Mouse (Mus musculus) midbrain, postnatal 0 days (tissue): ENCODE measurements around the gene Derl3. TPM values are rescaled to one million over a fixed set of nuclear protein-coding genes. Genes with fewer than 3 reads are reported as not detected.
A peak's percentile ranks its signal among the peaks of the same experiment; 100 is the strongest.

Experiments
- ATAC-seq: fragments of 200-750 bp; cut with Nextera tagmentation; 2 replicates; pipeline ENCODE4 v1.8.0; 2017; ENCODE audit warnings: moderate number of reproducible peaks, mild to moderate bottlenecking, moderate TSS enrichment, moderate library complexity; ENCODE audit not compliant: low FRiP score
- DNase-seq: peaks from one replicate; pipeline ENCODE4 v3.0.0-alpha.2; 2015; ENCODE audit warnings: low spot score
- H3K27ac ChIP-seq: fragments of 300-500 bp; sonication (generic); 2 replicates; pipeline ENCODE4 v1.5.1; 2014; ENCODE audit warnings: low read depth, mild to moderate bottlenecking, low read length, mixed read lengths
- H3K27me3 ChIP-seq: fragments of 300-500 bp; sonication (generic); 2 replicates; pipeline ENCODE4 v1.6.1; 2014; ENCODE audit warnings: low read length, control low read depth, mixed read lengths; ENCODE audit not compliant: insufficient read depth
- H3K36me3 ChIP-seq: fragments of 300-500 bp; sonication (generic); 2 replicates; pipeline ENCODE4 v1.6.1; 2014; ENCODE audit warnings: low read length, control low read depth, mixed read lengths; ENCODE audit not compliant: insufficient read depth
- H3K4me1 ChIP-seq: fragments of 300-500 bp; sonication (generic); 2 replicates; pipeline ENCODE4 v1.6.1; 2014; ENCODE audit warnings: mild to moderate bottlenecking, control low read depth, antibody characterized with exemption, low read length, mixed read lengths; ENCODE audit not compliant: insufficient read depth
- H3K4me2 ChIP-seq: fragments of 300-500 bp; sonication (generic); 2 replicates; pipeline ENCODE4 v1.6.1; 2014; ENCODE audit warnings: low read depth, mild to moderate bottlenecking, low read length, mixed read lengths; ENCODE audit not compliant: poor library complexity, severe bottlenecking
- H3K4me3 ChIP-seq: fragments of 300-500 bp; sonication (generic); 2 replicates; pipeline ENCODE4 v1.5.1; 2014; ENCODE audit warnings: low read depth, mild to moderate bottlenecking, low read length, moderate library complexity
- H3K9ac ChIP-seq: fragments of 300-500 bp; sonication (generic); replicated peaks from 2 replicates; pipeline ENCODE4 v1.6.1; 2014; ENCODE audit warnings: mild to moderate bottlenecking, low read length, moderate library complexity, mixed read lengths; ENCODE audit not compliant: poor library complexity, severe bottlenecking
- H3K9me3 ChIP-seq: fragments of 300-500 bp; sonication (generic); 2 replicates; pipeline ENCODE4 v1.6.1; 2016; ENCODE audit warnings: low read length, control low read depth
- CTCF ChIP-seq: IDR thresholded peaks from 2 replicates; pipeline ENCODE4 v1.5.1; 2016; ENCODE audit warnings: antibody characterized with exemption, mild to moderate bottlenecking
- WGBS: fragments of 180-500 bp; shearing (Covaris S2); extraction: QIAGEN DNeasy Blood & Tissue Kit; methylation state at CpG from one replicate; pipeline ENCODE4 v1.1.7; 2014; 5-methylcytosine and 5-hydroxymethylcytosine counted together
- polyA plus RNA-seq: library from polyadenylated mRNA; unstranded; fragments of >200 nt; fragmentation: Nextera tagmentation; extraction: Ambion mirVana; gene quantifications from 2 replicates; pipeline ENCODE4 v1.2.1, GENCODE M21; 2015
- total RNA-seq: library from RNA; depleted of rRNA; stranded (reverse); fragments of >200 nt; gene quantifications from 2 replicates; pipeline ENCODE4 v1.2.3, GENCODE M21; 2014

Gene Derl3
- total and polyA plus RNA-seq, 2 experiments from 2014 or later: 1.4 TPM

DNA sequence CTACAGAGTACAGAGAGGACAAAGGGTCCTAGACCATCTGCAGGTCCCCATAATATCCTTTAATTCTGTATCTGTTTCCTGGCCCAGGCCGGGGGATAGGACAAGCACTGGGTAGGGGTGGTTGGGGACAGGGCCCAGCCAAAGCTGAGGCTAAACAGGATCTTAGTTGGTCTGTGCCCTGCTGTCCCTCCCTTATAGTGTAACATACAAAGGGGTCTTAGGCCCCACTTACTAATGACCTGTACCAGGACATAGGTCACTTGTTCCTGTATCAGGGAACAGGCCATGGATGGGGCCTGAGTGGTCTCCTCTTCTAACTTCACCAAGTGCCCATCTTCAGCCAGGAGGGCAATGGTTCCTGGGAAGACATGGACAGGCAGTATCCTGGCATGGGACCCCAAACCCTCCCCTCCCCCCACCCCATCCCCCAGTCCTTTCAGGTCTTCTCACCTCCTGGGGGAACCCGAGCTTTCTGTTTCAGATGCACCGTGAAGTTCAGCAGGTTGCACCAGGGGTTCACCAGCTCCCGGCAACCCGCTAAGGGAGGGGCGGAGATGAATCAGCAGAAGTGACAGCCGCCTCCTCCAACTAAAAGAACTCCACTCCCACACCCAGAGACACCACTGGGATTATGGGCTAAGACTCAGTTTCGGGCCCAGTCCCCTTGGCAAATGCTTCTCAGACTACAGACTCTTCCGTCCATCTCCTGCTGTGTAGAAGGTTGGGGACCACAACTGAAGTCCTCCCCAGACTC is 46.4 kb downstream of the Derl3 start:
- DNase-seq (no peak), ATAC-seq (no peak)
- no peak overlapping the region for H3K4me2 ChIP-seq
- H3K9ac ChIP-seq: no peak overlapping the region
- no peaks in the 10 kb centered on the region for H3K9me3 ChIP-seq
- TF ChIP-seq CTCF: no peak
- WGBS: 47% methylated on average over 9 of the region's 9 CpGs
- no peaks in the 10 kb centered on the region for H3K36me3 ChIP-seq
- H3K4me1 ChIP-seq: no peaks in the 10 kb centered on the region
- no peak overlapping the region for H3K4me3 ChIP-seq
- no peaks in the 10 kb centered on the region for H3K27me3 ChIP-seq
- no peak overlapping the region for H3K27ac ChIP-seq

DNA sequence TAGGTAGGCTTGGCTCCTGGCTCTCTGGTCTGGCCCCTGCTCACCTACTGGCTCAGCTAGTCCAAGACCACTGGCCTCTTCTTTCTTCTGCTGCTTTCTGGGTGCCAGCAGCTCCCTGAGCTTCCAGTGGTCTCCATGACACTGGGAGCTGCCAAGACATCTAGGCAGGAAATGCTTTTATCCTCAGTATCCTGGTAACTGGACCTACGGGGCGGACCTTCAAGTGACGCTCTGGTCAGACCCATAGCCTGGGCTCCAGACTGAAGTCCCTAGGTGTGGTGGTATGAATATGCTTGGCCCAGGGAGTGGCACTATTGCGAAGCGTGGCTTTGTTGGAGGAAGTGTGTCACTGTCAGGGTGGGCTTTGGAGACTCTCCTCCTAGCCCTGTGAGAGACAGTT is 47.3 kb downstream of the Derl3 start, which contains the start of gene Gm867:
Gm867 (minus strand) TSS at position 153 of the 400 bp plus-strand sequence.
- no peak within 1 kb of the TSS for H3K4me2 ChIP-seq
- H3K27me3 ChIP-seq: no peaks in the 10 kb centered on the region
- DNase-seq (no peak), ATAC-seq (no peak)
- no peaks in the 10 kb centered on the region for H3K36me3 ChIP-seq
- no peaks in the 10 kb centered on the region for H3K9me3 ChIP-seq
- no peak for TF ChIP-seq CTCF
- 70% methylated on average over 5 of the region's 5 CpGs for WGBS
- no peak within 1 kb of the TSS for H3K9ac ChIP-seq
- H3K4me1 ChIP-seq: no peaks in the 10 kb centered on the region
- no peak within 1 kb of the TSS for H3K4me3 ChIP-seq
- no peak within 1 kb of the TSS for H3K27ac ChIP-seq

DNA sequence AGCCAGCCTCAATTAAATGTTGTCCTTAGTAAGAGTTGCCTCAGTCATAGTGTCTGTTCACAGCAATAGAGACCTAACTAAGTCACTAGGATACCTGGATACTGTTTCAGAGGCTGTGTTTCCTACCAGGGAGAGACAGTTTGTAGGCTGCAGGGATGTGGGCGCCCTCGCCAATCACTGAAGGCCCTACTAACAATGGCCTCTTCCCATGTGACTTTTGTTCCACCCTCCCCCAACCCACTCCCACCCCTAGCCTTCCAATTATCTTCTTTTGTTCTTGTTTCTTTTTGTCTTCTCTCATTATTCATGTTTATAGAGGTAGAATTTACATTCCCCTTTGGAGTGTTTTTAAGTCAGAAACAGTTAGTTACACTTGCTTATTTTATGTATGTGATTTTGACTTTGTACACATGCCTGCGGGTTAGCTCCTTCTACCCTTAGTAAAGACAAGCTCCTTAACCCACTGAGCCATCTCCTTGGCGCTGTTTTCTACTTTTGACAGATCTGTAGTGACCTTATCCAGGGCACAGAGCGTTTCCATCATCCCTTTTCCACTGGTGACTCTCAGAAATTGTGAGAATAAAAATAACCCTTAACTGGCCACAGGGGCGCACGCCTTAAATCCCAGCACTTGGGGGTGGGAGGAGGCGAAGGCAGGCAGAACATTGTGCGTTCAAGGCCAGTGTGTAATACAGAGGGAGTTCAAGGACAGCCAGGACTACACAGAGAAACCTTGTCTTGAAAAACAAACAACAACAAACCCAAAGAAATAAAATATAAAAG is 48.0 kb downstream of the Derl3 start:
- H3K27me3 ChIP-seq: no peaks in the 10 kb centered on the region
- H3K36me3 ChIP-seq: no peaks in the 10 kb centered on the region
- DNase-seq (no peak), ATAC-seq (no peak)
- no peaks in the 10 kb centered on the region for H3K4me1 ChIP-seq
- H3K9ac ChIP-seq: no peak overlapping the region
- no peak for TF ChIP-seq CTCF
- no peaks in the 10 kb centered on the region for H3K9me3 ChIP-seq
- 69% methylated on average over 9 of the region's 9 CpGs for WGBS
- no peak overlapping the region for H3K4me3 ChIP-seq
- no peak overlapping the region for H3K27ac ChIP-seq
- no peak overlapping the region for H3K4me2 ChIP-seq

- Histone ChIP-seq H3K9me3 (no peaks in the 10 kb centered on the region), H3K4me3 (no peak within 1 kb of the TSS), H3K27me3 (no peaks in the 10 kb centered on the region), H3K27ac (no peak within 1 kb of the TSS), H3K9ac (no peak within 1 kb of the TSS), H3K36me3 (no peaks in the 10 kb centered on the region), H3K4me1 (no peaks in the 10 kb centered on the region), H3K4me2 (no peak within 1 kb of the TSS)
- TF ChIP-seq CTCF: no peak
- WGBS: 82% methylated on average over 15 of the region's 15 CpGs
- no peak for ATAC-seq
- DNase-seq: no peak
These were observed 49.7 kb downstream of the Derl3 start, which contains the start of gene Vpreb3 for GRCm38 (mm10) chr10:75942736-75943477. Vpreb3 (plus strand) TSS chr10:75943057.

DNA sequence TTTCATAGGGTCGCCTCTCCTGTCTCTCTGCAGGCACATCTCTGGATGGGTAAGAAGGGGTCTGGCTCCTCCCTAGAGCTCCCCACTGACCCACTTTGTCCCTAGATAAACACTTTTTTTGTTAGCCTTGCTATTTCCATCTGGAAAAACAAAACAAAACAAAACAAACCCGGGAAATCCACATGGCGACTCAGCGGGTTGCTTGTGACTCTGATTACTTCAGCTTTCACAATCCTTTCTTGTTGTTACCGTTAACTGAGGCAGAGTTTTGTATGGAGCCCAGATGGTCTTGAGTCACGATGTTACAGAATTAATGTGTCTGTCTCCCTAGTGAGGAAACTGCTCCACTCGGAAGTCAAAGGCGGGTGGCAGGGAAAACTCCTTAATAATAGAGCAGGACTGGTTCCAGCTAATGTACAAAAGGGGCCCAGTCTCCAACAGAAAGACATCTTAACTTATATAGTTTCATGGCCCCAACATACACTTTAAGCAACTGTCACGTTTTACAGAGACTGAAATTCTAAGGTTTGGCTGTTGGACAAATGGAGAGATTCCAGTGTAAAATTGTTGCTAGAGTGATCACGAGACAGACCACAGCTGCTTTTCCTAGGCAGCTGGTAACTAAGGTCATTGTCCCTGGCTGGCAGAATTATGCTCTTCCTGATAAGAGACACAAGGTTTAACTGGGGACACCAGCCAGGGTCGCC is 51.0 kb downstream of the Derl3 start:
- H3K27me3 ChIP-seq: no peaks in the 10 kb centered on the region
- no peak overlapping the region for H3K27ac ChIP-seq
- 26% methylated on average over 11 of the region's 11 CpGs for WGBS
- H3K9ac ChIP-seq: no peak overlapping the region
- no peaks in the 10 kb centered on the region for H3K4me1 ChIP-seq
- peak; percentile 43 for DNase-seq
- ATAC-seq: no peak
- no peak overlapping the region for H3K4me2 ChIP-seq
- no peak overlapping the region for H3K4me3 ChIP-seq
- H3K9me3 ChIP-seq: no peaks in the 10 kb centered on the region
- H3K36me3 ChIP-seq: no peaks in the 10 kb centered on the region
- no peak for TF ChIP-seq CTCF
